Mouse (Mus musculus) macrophage (primary cell): Measurements from ENCODE around the gene Wdr31. TPM values are rescaled to one million over a fixed set of nuclear protein-coding genes. Genes with fewer than 3 reads are reported as not detected.
A peak's percentile ranks its signal among the peaks of the same experiment; 100 is the strongest.

Experiments used
- H3K27ac ChIP-seq: fragments of 350-480 bp; formaldehyde crosslinking; 2 replicates; pipeline ENCODE4 v1.9.0; 2021
- H3K36me3 ChIP-seq: fragments of 350-480 bp; formaldehyde crosslinking; 2 replicates; pipeline ENCODE4 v1.9.0; 2021; ENCODE audit errors: inconsistent target
- H3K4me3 ChIP-seq: fragments of 350-480 bp; formaldehyde crosslinking; 2 replicates; pipeline ENCODE4 v1.9.0; 2021; ENCODE audit errors: inconsistent target
- H3K79me2 ChIP-seq: fragments of 350-480 bp; formaldehyde crosslinking; 2 replicates; pipeline ENCODE4 v1.9.0; 2021; ENCODE audit errors: inconsistent target
- WGBS: methylation state at CpG from one replicate; pipeline ENCODE4 v1.1.7; 2026; ENCODE audit warnings: inconsistent platforms; ENCODE audit not compliant: missing documents; 5-methylcytosine and 5-hydroxymethylcytosine counted together
- polyA plus RNA-seq: library from polyadenylated mRNA; stranded (reverse); fragments of 250-400 nt; gene quantifications from 3 replicates; pipeline ENCODE4 v1.2.4, GENCODE M21; 2018; ENCODE audit warnings: inconsistent platforms

Wdr31 gene
- polyA plus RNA-seq, 1 experiment from 2014 or later, result 0.09 TPM

GRCm38 (mm10) chr4:62439793-62440192 lies 30.9 kb downstream of the Wdr31 start:
- Histone ChIP-seq H3K36me3 (no peaks in the 10 kb centered on the region), H3K4me3 (no peak overlapping the region), H3K27ac (no peak overlapping the region), H3K79me2 (no peaks in the 10 kb centered on the region)
- 31% methylated on average over 4 of the region's 4 CpGs for WGBS

DNA sequence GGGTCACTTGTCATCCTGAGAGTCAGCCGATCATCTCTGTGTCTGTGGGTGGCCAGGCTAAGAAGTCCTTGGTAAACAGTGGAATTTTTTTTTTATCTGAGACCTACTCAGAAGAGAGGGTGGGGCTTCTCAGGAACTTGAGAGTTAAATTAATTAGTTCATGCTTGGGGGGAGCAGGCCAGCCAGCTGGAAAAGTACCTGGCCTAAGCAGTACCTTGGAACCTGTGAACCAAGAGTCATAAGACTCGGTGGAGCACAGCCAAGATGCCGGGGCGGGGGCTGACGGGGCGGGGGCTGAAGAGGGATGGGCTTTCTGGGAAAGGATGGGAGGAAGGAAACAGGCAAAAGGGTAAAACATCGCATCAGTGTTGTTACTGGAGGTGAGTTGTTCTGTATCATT lies 32.8 kb downstream of the Wdr31 start:
- WGBS, result 97% methylated on average over 7 of the region's 7 CpGs
- no peaks in the 10 kb centered on the region for H3K79me2 ChIP-seq
- H3K27ac ChIP-seq, result no peak overlapping the region
- H3K36me3 ChIP-seq, result no peaks in the 10 kb centered on the region
- H3K4me3 ChIP-seq, result no peak overlapping the region

DNA sequence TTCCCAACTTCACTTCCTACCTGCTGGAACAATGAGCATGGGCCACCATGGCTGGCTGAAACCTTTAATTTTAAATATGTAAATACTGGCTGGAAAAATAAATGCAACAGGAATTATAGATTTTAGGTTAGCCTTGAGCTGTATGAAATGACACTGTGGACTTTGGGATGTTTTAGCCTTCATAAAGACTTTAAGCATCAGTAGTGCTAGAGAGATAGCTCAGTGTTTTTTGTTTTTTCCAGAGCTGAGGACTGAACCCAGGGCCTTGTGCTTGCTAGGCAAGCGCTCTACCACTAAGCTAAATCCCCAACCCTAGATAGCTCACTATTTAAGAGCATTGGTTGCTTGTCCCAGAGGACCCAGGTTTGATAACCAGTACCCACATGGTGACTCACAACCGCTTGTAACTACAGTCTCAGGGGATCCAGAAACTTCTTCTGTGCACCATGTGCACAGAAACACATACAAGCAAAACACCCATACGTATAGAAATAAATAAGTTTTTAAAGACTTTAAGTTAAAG lies 33.4 kb downstream of the Wdr31 start:
- 93% methylated on average over 3 of the region's 3 CpGs for WGBS
- no peak overlapping the region for H3K27ac ChIP-seq
- no peaks in the 10 kb centered on the region for H3K79me2 ChIP-seq
- H3K36me3 ChIP-seq, result no peaks in the 10 kb centered on the region
- no peak overlapping the region for H3K4me3 ChIP-seq

- no peaks in the 10 kb centered on the region for H3K79me2 ChIP-seq
- H3K36me3 ChIP-seq, result no peaks in the 10 kb centered on the region
- 90% methylated on average over 6 of the region's 6 CpGs for WGBS
- no peak within 1 kb of the TSS for H3K4me3 ChIP-seq
- no peak within 1 kb of the TSS for H3K27ac ChIP-seq
Measured at GRCm38 (mm10) chr4:62435081-62435480, 35.6 kb downstream of the Wdr31 start, which contains the start of gene Rnf183. Gene Rnf183 (minus strand): TSS chr4:62435252.

- no peak overlapping the region for H3K4me3 ChIP-seq
- no peak overlapping the region for H3K27ac ChIP-seq
- WGBS, result 69% methylated on average over 7 of the region's 7 CpGs
- no peaks in the 10 kb centered on the region for H3K36me3 ChIP-seq
- no peaks in the 10 kb centered on the region for H3K79me2 ChIP-seq
Measured at GRCm38 (mm10) chr4:62433939-62434870, 36.5 kb downstream of the Wdr31 start.

- Histone ChIP-seq H3K36me3 (no peaks in the 10 kb centered on the region), H3K79me2 (no peaks in the 10 kb centered on the region), H3K27ac (no peak overlapping the region), H3K4me3 (no peak overlapping the region)
- WGBS, result 71% methylated on average over 4 of the region's 4 CpGs
Measured at GRCm38 (mm10) chr4:62431522-62431921, 39.2 kb downstream of the Wdr31 start.

GRCm38 (mm10) chr4:62430678-62431077 lies 40.0 kb downstream of the Wdr31 start:
- Histone ChIP-seq H3K27ac (no peak overlapping the region), H3K4me3 (no peak overlapping the region), H3K79me2 (no peaks in the 10 kb centered on the region), H3K36me3 (no peaks in the 10 kb centered on the region)

GRCm38 (mm10) chr4:62429616-62430015 lies 41.1 kb downstream of the Wdr31 start:
- H3K4me3 ChIP-seq, result no peak overlapping the region
- H3K36me3 ChIP-seq, result no peaks in the 10 kb centered on the region; the same call in 1 of the 2 replicates
- 86% methylated on average over 9 of the region's 9 CpGs for WGBS
- no peaks in the 10 kb centered on the region for H3K79me2 ChIP-seq
- H3K27ac ChIP-seq, result no peak overlapping the region

DNA sequence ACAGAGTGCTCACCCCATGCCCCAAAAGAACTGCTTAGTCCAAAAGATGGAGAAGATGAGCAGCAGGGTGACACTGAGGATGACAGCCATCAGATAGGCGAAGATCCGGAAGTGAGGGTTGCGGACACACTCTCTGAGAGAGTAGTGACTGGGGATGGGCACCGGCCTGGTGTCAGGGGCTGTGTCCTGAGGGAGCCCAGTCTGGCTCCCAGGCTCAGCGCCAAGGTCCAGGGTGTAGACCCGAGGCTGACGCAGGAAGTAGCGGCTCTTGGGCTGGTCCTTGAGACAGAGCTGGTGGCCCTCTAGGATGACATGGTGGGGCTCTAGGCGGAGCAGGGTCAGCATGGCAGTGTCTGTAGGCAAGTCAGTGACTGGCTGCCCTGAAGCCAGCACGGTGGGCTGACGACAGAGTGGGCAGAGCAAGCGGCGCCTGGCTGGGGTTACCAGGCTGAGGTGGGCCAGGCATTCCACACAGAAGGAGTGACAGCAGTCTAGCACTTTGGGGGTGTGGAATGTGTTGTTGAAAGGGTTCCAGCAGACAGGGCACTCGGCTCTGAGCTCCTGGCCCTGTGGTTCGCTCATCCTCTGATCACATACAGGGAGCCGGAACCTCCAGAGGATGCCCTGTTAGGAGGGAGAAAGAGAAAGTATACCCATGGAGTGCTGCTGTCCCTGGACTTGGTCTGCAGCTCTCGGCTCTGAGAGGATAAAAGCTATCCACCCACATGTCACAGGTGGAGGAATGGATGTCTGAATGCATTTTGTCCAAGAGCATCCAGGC lies 42.5 kb downstream of the Wdr31 start:
- H3K4me3 ChIP-seq, result no peak overlapping the region
- no peak overlapping the region for H3K27ac ChIP-seq
- WGBS, result 80% methylated on average over 15 of the region's 17 CpGs
- peaks cover 11% of the 10 kb centered on the region for H3K36me3 ChIP-seq
- H3K79me2 ChIP-seq, result no peaks in the 10 kb centered on the region

DNA sequence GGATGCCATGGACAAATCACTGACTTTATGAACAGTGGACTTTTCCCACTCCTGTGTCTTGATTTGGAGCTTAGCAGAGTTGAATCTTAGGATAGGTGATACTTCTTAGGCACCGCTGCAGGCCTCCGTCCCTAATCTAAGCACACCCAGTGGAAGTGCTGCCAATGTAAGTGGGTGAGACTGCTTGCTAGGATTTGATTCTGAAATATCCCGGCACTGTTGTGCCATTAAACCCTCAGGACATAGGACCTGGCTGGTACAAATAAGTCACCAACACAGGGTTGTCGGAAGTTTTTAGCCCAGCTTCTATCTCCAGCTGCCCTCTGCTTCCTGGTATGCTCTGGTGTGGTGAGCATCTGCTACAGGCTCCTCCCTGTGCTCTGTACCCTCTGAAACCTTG lies 44.8 kb downstream of the Wdr31 start:
- Histone ChIP-seq H3K4me3 (no peak overlapping the region), H3K79me2 (no peaks in the 10 kb centered on the region), H3K36me3 (peaks cover 34% of the 10 kb centered on the region), H3K27ac (no peak overlapping the region)
- WGBS, result 100% methylated on average over 4 of the region's 4 CpGs

- H3K79me2 ChIP-seq, result no peaks in the 10 kb centered on the region
- H3K36me3 ChIP-seq, result peaks cover 100% of the 10 kb centered on the region
- H3K4me3 ChIP-seq, result no peak overlapping the region
- no peak overlapping the region for H3K27ac ChIP-seq
- 88% methylated on average over 6 of the region's 6 CpGs for WGBS
Measured at GRCm38 (mm10) chr4:62419091-62419490, 51.6 kb downstream of the Wdr31 start.

DNA sequence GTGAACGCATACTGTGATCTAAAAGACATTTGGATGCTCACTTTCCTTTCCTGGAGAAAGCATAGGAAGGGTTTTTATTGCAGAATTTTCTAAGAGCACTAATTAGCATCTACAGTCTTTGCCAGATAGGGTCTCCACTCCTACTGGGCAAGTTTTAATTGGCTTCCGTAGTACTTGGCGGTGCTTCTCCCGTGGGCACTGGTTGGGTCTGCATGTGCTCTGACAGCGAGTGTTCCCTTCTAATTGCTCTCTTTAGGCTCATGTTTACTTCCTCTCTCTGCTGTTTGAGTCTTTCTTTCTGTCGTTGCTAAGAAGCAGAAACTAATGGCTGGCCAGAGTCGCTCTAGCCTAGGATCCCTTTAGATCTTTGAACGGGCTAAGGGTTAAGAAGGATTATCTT lies 52.2 kb downstream of the Wdr31 start:
- Histone ChIP-seq H3K36me3 (peaks cover 100% of the 10 kb centered on the region), H3K27ac (no peak overlapping the region), H3K79me2 (no peaks in the 10 kb centered on the region), H3K4me3 (no peak overlapping the region)
- 92% methylated on average over 8 of the region's 8 CpGs for WGBS

DNA sequence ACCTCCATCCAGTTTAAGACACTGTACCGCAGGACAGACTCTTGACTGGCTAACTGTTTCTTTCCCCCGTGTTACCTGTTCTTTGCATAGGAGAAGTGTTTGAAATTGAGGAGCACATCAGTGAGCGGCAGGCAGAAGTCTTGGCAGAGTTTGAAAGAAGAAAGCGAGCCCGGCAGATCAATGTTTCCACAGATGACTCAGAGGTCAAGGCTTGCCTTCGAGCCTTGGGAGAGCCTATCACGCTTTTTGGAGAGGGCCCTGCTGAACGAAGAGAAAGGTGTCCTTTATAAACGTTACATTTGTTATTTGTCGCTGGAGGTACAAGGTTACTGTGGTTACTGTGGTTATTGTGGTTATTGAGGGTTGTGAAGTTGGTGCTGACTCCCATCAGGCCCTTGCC lies 59.1 kb downstream of the Wdr31 start:
- H3K27ac ChIP-seq, result no peak overlapping the region
- H3K4me3 ChIP-seq, result no peak overlapping the region
- peaks cover 56% of the 10 kb centered on the region for H3K79me2 ChIP-seq
- 69% methylated on average over 10 of the region's 10 CpGs for WGBS
- H3K36me3 ChIP-seq, result peaks cover 52% of the 10 kb centered on the region

DNA sequence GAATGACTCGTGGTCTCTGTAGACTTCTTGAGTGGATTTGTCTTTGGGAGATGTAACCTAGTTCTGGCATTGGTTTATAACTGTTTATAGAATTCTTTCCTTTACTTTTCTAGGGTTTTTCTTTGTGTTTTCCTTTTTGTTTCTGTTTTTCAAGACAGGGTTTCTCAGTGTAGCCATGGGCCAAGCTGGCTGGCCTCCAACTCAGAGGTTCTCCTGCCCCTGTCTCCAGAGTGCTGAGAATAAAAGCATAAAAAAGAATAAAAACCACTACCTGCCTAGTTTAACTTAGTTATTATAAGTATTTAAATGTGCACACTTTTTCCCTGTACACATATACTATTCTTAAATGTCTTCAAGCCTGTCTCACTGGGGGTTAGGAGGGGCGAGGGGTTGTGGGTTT lies 60.4 kb downstream of the Wdr31 start:
- Histone ChIP-seq H3K4me3 (no peak overlapping the region), H3K79me2 (peaks cover 68% of the 10 kb centered on the region), H3K36me3 (peaks cover 39% of the 10 kb centered on the region), H3K27ac (no peak overlapping the region)
- WGBS, result 92% methylated on average over 2 of the region's 2 CpGs

GRCm38 (mm10) chr4:62409615-62410014 lies 61.1 kb downstream of the Wdr31 start:
- Histone ChIP-seq H3K4me3 (peak overlapping the region; percentile 94), H3K79me2 (peaks cover 76% of the 10 kb centered on the region), H3K27ac (peak overlapping the region; percentile 78; the same call in 1 of the 2 replicates), H3K36me3 (peaks cover 32% of the 10 kb centered on the region)
- WGBS, result 43% methylated on average over 6 of the region's 6 CpGs
